Mouse (Mus musculus) cerebellum, postnatal 14 days (tissue): ENCODE results near the gene Stk40.

Experiments
- DNase-seq, 2 experiments: peaks; one replicate each; pipeline ENCODE4 v3.0.0; 2021; ENCODE audit warnings: mixed read lengths in 2 of 2

The Stk40 gene

GRCm38 (mm10) chr4:126103590-126104068 lies at the start of gene Stk40:
Gene Stk40 (plus strand): TSS chr4:126103957.
- peak; percentile 97 to 98 for DNase-seq

GRCm38 (mm10) chr4:126057207-126058133 lies 46.3 kb upstream of the Stk40 start:
- DNase-seq = no peak

- peak; percentile 91 to 94 for DNase-seq
These were observed 45.4 kb upstream of the Stk40 start, which contains the start of gene Oscp1 for GRCm38 (mm10) chr4:126058134-126058996. Gene Oscp1 (plus strand): TSS chr4:126058565.

GRCm38 (mm10) chr4:126058997-126059362 lies 44.8 kb upstream of the Stk40 start:
- DNase-seq = no peak

- peak; percentile 66 to 69 for DNase-seq
These were observed 40.9 kb upstream of the Stk40 start for GRCm38 (mm10) chr4:126062856-126063255.

GRCm38 (mm10) chr4:126065241-126065640 lies 38.5 kb upstream of the Stk40 start:
- DNase-seq = no peak

GRCm38 (mm10) chr4:126067401-126068077 lies 36.2 kb upstream of the Stk40 start:
- DNase-seq = peak; percentile 87

- DNase-seq = no peak
These were observed 34.9 kb upstream of the Stk40 start for GRCm38 (mm10) chr4:126068842-126069241.

- no peak for DNase-seq
These were observed 25.9 kb upstream of the Stk40 start for GRCm38 (mm10) chr4:126077833-126078232.

GRCm38 (mm10) chr4:126079266-126079665 lies 24.5 kb upstream of the Stk40 start:
- no peak for DNase-seq

- no peak for DNase-seq
These were observed 22.2 kb upstream of the Stk40 start for GRCm38 (mm10) chr4:126081601-126082000.

GRCm38 (mm10) chr4:126083021-126083420 lies 20.7 kb upstream of the Stk40 start:
- no peak for DNase-seq

GRCm38 (mm10) chr4:126084382-126084781 lies 19.4 kb upstream of the Stk40 start:
- no peak for DNase-seq

- DNase-seq = peak; percentile 91 to 94
These were observed 17.7 kb upstream of the Stk40 start for GRCm38 (mm10) chr4:126085996-126086576.

- no peak for DNase-seq
These were observed 13.5 kb upstream of the Stk40 start for GRCm38 (mm10) chr4:126090101-126090847.

GRCm38 (mm10) chr4:126090848-126091124 lies 13.0 kb upstream of the Stk40 start:
- DNase-seq = no peak

GRCm38 (mm10) chr4:126091873-126092272 lies 11.9 kb upstream of the Stk40 start:
- DNase-seq = no peak

GRCm38 (mm10) chr4:126095622-126096430 lies 7.9 kb upstream of the Stk40 start:
- DNase-seq = peak in 1 of 2 experiments; percentile 12

GRCm38 (mm10) chr4:126096464-126097111 lies 7.2 kb upstream of the Stk40 start, which contains the start of gene Lsm10:
Gene Lsm10 (plus strand): TSS chr4:126096623.
- peak; percentile 95 to 96 for DNase-seq

GRCm38 (mm10) chr4:126097711-126098253 lies 6.0 kb upstream of the Stk40 start:
- no peak for DNase-seq
